In genomic region chr9:122420195-122420756, GRCm38 (mm10) we compare ENCODE assay signal across 16 mouse cellular contexts.
DNase-seq lines count a peak whose midpoint lies in the region; ATAC-seq and TF ChIP-seq lines count a peak whose summit lies in the region.
"Had no signal": no experiment of that assay in that cellular context is flagged by ENCODE, and none has a peak within 500 bp of the region (broad histone marks: within the 10 kb centered on the region; RNA-seq: fewer than 3 reads in every experiment).

No protein-coding gene starts in this region.

- H3K27ac ChIP-seq in gastrocnemius, adult 2 months, result peak overlapping the region; percentile 28; the same call in 1 of the 2 replicates
- H3K27ac ChIP-seq in heart, embryonic 12.5 days (ENCODE audit: poor library complexity, severe bottlenecking), result no peak overlapping the region
- H3K27ac ChIP-seq: limb, embryonic 15.5 days; liver, embryonic 13.5 days; midbrain, embryonic 10.5 days; midbrain, embryonic 15.5 days; neural tube, embryonic 15.5 days had no signal

- no peak for DNase-seq in gastrocnemius, adult 2 months
- DNase-seq in gastrocnemius, postnatal 14 days, result no peak
- DNase-seq in NIH3T3 (ENCODE audit: low read depth) (peak; percentile 44), adipocyte (ENCODE audit: low spot score) (peak; percentile 96)
- DNase-seq in lung, postnatal 25 days (ENCODE audit: low spot score), result peak; percentile 37
- no peak for DNase-seq in thymus, postnatal 4 days

- no peak overlapping the region for H3K9ac ChIP-seq in heart, embryonic 12.5 days
- H3K9ac ChIP-seq: limb, embryonic 15.5 days; liver, embryonic 13.5 days; midbrain, embryonic 15.5 days; neural tube, embryonic 15.5 days had no signal

- no peaks in the 10 kb centered on the region; the same call in 1 of the 2 replicates for H3K4me1 ChIP-seq in heart, embryonic 12.5 days (replicated peaks)
- H3K4me1 ChIP-seq: liver, embryonic 13.5 days had no signal

- WGBS in heart, embryonic 12.5 days, result 67% methylated on average over 5 of the region's 5 CpGs

- H3K4me2 ChIP-seq in heart, embryonic 12.5 days, result no peak overlapping the region
- H3K4me2 ChIP-seq: heart, embryonic 11.5 days; limb, embryonic 15.5 days; liver, embryonic 13.5 days; midbrain, embryonic 15.5 days; neural tube, embryonic 15.5 days had no signal

- no peaks in the 10 kb centered on the region for H3K9me3 ChIP-seq in heart, embryonic 12.5 days (replicated peaks)
- H3K9me3 ChIP-seq: limb, embryonic 15.5 days; liver, embryonic 13.5 days; midbrain, embryonic 10.5 days; midbrain, embryonic 15.5 days; neural tube, embryonic 15.5 days had no signal

- H3K4me3 ChIP-seq in gastrocnemius, adult 2 months, result no peak overlapping the region
- no peak overlapping the region for H3K4me3 ChIP-seq in heart, embryonic 12.5 days
- H3K4me3 ChIP-seq: erythroblast, embryonic 14.5 days; limb, embryonic 15.5 days; liver, embryonic 13.5 days; midbrain, embryonic 10.5 days; midbrain, embryonic 15.5 days; neural tube, embryonic 15.5 days had no signal

- H3K36me3 ChIP-seq in heart, embryonic 12.5 days, result no peaks in the 10 kb centered on the region
- H3K36me3 ChIP-seq: limb, embryonic 15.5 days; liver, embryonic 13.5 days; midbrain, embryonic 10.5 days; midbrain, embryonic 15.5 days; neural tube, embryonic 15.5 days had no signal

- intact Hi-C loops in gastrocnemius, adult 2 months (cut with DNase I), result no loop called here
- intact Hi-C loops in gastrocnemius, postnatal 14 days (cut with DNase I; ENCODE audit: low total_unique reads), result no loop called here

- no peak for TF ChIP-seq CTCF in gastrocnemius, adult 2 months (IDR thresholded peaks at IDR 0.05)

- peaks cover 31% of the 10 kb centered on the region for H3K27me3 ChIP-seq in heart, embryonic 12.5 days (replicated peaks)
- H3K27me3 ChIP-seq: liver, embryonic 13.5 days; midbrain, embryonic 15.5 days had no signal

- ATAC-seq in heart, embryonic 12.5 days (ENCODE audit: insufficient number of reproducible peaks, low FRiP score), result no peak
- no peak for ATAC-seq in megakaryocyte progenitor cell, adult 5-6 weeks (replicated peaks; ENCODE audit: poor library complexity)
- ATAC-seq: activated CD4-positive, CD25-positive, alpha-beta regulatory T cell, adult 4 months had no signal

Comparison
In these comparisons a context has a peak if more than half of its experiments do, and no peak if none do; other contexts are left out.
1. DNase-seq: peak in NIH3T3 (single experiment), adipocyte (single experiment) and lung, postnatal 25 days (single experiment); none in gastrocnemius, adult 2 months (single experiment), gastrocnemius, postnatal 14 days (single experiment) and thymus, postnatal 4 days (single experiment).